Mouse (Mus musculus): ENCODE data around the gene Pex6.

Pex6 gene

GRCm38 (mm10) chr17:46775070-46775469 lies 63.8 kb downstream of the Pex6 start:
- DNase-seq (ENCODE audit: low spot score): no peak

All from urinary bladder, postnatal 14 days (tissue).